Mouse (Mus musculus) ES-CJ7 (cell line): ENCODE results near the gene Sprtn.

Experiments
- DNase-seq: peaks from one replicate; pipeline ENCODE4 v3.0.0; 2011; ENCODE audit warnings: low read depth, low spot score

Sprtn gene

DNA sequence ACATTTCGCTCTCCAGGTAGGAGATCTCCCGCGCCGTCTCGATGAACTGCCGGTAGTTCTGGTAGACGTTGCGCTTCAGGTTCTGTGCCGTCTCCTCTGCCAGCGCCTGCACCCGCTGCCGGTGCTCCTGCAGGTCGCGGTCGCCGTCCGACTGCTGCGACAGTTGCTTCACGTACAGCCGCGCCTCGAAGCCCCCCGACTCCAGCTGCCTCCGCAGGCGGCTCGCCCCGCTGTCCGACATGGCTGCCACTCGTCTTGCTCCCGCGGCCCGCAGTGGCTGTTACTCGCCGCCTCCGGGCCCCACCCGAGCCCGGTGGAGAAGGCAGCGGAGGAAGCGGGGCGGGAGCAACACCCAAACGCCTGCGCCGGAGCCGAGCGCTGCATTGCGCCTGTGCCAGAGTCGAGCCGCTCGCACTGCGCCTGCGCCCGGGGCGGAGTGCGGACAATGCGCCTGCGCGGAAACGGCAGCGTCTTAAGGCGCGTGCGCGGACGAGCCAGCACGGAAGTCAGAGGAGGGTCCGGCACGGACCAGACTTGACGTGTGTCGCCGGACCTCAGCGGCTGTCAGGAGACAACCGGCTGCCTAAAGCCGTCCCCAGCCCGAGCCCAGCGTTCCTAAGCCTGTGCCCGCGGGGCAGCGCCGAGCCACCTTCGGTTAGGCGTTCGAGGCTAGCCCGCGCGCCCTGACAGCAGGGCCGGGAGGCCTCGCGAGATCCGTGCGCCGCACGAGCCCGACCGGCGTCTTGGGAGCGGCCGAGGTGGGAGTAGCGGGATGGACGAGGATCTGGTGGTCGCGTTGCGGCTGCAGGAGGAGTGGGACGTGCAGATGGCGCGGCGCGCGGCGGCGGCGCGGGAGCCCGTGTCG is at the start of gene Sprtn, which contains the start of gene Exoc8:
Gene Sprtn, plus strand, starts transcription at position 501 of the 865 bp plus-strand sequence.
Gene Exoc8, minus strand, starts transcription at position 320 of the 865 bp plus-strand sequence.
- peak; percentile 97 for DNase-seq

DNA sequence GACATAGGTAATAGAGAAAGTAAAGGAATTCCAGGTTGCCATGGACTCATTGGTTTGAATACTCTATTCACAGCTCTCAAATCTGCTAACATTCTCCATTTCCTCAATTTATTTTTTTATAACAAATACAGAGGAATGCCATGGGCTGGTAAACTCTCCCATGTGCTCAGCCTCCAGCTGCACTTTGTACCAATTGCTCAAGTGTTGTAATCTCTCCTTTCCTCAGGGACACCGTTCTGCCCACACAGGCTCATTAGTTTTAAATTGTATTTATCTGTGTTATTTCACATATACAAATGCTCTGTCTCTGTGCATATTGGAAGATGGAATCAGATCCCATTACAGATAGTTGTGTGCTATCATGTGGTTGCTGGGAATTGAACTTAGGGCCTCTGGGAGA is 44.2 kb upstream of the Sprtn start:
- no peak for DNase-seq

DNA sequence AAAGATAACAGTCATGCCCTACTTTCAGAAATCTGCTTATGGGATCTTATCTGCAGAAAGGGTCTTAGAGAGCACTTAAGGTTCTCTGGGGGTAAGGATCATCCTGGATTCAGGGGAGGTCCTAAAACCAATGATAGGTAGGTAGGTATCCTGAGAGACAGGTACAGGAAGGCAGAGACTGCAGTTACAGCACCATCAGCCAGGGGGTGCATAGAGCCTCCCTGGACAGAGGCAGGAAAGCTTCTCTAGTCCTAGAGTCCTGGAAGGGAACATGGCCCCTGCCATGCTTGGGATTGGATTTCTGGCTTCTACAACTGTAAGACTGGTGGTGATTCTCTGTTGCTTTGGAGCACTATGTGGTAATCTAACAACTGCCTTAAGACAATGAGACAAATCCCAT is 38.2 kb upstream of the Sprtn start:
- DNase-seq = peak; percentile 77

DNA sequence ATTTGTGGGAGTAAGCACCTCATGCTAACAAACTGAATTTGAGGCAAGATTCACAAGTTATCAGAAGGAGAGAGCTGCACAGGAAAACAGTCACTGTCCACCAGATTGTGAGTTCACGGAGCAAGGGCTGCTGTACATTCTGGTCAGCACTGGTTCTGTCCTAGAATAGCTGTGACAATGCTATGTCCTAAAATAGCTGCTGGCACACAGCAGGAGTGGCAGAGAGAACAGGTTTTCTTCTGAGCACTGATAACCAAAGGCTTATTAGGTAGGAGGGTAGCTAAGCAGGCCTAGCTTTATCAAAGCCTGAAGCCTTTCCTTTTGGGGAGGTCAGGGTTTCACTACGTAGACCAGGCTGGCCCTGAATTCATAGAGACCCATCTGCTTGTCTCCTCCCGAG is 37.5 kb upstream of the Sprtn start:
- DNase-seq = no peak

DNA sequence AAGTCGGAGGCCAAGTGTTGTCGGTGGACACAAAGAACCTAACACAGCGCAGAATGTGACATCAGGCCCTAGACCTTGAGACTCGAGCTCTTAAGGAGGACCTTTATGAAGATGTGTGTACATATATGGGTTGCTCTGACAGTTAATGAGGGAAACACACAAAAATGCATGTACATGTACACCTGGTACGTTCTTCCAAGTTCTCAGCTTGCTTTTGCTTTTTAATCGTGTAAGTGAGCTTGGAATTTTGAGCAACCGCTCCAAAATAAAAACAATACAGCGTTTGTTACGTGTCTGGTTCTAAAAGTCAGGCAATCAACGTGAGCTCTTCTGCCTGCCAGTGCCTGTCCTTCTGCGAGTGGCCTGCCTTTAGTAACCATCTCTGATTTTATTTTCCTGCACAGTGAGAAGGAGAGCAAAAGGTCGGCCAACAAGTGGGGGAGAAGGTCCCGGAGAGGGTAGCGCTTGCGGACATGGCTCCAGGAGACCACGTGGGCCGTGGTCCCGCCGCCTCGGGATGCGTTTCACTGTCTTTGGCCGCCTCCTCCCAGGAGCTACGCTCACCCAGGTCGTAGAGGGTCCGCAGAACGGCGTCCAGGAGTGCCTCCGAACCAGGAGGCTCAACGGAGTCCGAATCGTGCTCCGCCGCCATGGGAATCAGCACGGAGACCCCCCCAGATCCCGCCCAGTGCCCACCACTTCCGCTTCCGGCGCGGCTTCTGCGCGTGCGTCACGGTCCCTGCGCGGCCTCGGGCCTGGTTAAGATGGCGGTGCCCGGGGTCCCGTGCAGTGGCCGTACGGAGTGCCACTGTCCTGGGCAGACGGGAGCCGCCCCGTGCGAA is 35.1 kb upstream of the Sprtn start, which contains the start of the genes Gnpat and 2810004N23Rik:
Gene Gnpat, plus strand, starts transcription at position 713 of the 842 bp plus-strand sequence.
Gene 2810004N23Rik, minus strand, starts transcription at position 800 of the 842 bp plus-strand sequence.
- DNase-seq = peak; percentile 91

DNA sequence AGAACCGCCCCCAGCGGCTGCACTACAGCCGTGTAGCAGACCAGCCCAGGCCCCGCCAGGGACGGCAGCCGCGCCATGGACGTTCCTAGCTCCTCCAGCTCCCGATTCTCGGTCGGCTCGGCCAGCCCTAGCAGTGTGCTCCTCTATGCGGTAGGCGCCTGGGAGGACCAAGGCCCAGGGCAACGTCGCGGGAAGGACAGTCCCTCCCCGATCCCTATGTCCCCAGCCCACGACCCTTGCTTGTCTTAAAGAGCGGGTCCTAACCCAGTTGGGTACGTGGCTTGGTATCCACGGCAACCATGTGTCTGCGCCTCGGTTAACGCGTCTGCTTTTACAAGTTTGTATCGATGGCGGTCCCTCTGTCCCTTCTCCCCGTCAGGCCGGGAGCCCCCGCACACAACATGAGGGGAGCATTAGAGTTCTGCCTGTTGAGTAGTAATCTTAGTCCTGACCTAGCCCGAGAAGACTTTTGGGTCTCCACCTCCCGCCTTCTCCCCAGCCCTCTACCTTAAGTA is 34.5 kb upstream of the Sprtn start:
- DNase-seq = peak; percentile 48

DNA sequence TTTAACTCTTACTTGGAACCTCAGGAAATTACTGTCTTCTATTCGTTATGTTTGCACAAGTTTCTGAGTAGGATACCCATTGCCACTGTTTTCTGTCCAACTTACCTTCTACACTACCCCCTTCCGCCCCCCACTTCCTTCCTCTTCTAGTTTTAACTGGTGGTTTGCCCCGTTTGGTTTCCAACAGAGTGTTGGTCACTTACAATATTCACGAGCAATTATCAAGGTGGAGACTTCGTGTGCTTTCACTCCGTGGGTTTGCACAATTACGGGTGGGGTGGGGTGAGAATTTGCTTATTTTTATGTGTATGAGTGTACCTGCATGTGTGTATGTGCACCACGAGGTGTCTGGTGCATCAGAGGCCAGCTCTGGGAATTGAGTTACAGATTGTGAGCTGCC is 34.0 kb upstream of the Sprtn start:
- DNase-seq = peak; percentile 27

DNA sequence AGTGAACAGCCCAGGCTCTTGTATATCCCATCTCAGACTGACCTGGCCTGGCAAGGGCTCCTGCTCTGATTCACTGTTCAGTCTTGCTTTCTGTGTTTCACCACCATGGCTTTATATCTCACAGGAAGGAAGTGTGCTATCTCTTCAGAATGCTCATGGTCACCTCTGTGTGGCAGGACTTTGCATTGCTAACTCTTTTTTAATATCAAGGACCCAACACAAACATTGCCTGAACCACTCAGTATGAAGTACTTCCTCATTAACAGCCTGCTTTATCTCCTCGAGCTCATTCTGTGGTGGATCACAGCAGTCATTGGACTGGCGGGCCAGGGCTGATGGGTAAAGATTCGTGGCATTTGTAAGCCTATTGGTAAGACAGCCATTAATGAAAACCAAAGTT is 31.0 kb upstream of the Sprtn start:
- no peak for DNase-seq

DNA sequence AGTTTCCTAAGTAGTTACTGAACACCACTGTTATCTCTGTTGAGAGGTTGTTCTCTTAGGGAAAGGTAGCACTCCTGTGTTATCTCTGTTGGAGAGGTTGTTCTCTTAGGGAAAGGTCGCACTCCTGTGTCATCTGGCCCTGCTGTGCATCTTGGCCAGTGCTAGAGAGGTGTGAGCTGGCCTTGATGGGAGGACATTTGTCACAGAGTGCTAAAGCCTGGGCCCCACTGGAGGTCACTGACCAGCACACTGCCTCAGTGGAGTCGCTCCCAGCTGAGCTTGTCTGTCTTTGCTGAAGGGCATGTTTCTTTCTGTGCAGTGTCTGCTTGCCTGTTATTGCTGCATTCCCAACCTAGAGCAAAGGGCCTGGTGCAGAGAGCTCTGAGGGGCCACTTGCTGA is 30.6 kb upstream of the Sprtn start:
- DNase-seq = no peak

DNA sequence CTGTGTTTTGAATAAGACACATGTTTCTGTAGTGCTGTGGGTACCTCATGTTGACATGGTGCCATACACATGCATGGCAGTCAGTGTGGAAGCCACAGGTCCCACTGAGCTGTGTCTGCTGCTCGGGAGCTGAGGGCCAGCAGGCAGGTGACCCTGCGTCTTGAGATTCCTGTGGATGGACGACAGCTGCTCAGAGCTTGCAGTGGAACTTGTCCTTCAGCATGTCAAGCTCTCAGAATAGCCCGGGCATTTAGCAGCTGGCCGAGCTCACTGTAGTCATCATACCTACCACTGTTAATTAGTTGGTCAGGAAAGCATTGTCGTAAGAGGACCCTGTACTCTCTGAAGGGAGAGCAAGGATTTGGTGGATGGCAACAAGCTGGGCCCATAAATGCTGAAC is 28.0 kb upstream of the Sprtn start:
- no peak for DNase-seq

DNA sequence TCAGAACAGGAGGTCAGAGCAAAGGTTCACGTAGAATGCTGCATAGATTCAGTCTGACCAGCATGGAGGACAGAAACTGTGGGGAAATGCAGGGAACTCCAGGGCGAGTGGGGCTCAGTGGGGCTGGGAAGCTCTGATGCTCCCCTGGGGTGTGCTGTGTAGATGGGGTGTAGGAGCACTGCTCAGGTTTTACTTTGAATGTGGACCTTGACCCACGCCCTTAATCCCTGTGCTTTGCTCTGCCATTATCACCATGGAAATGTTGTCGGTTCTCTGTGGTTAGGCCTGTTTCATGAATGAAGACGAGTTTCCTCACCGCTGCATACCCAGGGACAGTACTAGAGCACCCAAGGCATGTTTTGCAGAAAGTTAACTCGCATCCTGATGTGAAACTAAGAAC is 26.2 kb upstream of the Sprtn start:
- DNase-seq = no peak

DNA sequence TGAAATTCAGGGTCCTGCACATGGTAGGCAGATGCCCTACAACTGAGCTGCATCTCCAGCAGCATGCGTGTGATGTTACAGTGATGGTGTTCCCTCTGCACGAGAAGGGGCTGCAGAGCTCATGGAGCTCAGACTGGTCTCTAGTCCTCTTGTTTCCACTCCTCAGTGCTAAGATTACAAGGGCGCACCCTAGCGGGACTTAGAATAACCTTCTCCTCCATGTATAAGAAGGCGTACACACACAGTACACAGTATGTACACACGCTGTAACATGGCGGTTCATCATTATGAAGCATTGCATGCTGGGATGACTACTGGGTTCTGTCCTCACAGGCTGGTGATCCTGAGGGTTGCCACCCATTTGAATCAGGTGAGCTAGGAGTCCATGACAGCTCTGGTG is 25.6 kb upstream of the Sprtn start:
- peak; percentile 82 for DNase-seq

DNA sequence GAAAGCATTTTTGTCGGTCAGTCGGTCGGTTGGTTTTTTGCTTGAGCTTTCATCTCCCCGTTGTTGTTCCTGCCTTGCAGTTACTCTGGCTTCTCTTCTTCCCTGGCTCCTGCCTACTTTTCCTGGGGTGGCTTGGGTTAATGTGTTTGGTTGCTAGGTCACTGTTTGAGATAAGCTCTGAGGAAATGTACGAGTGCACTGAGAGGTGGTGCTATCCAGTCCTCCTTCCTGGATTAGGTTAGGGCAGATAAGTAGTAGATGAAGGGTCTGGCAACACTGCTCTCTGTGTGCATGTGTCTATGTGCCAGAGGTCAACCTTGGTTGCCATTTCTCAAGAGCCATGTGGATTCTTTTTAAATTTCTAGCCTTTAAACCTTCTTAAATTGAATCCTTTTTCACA is 25.0 kb upstream of the Sprtn start:
- no peak for DNase-seq

DNA sequence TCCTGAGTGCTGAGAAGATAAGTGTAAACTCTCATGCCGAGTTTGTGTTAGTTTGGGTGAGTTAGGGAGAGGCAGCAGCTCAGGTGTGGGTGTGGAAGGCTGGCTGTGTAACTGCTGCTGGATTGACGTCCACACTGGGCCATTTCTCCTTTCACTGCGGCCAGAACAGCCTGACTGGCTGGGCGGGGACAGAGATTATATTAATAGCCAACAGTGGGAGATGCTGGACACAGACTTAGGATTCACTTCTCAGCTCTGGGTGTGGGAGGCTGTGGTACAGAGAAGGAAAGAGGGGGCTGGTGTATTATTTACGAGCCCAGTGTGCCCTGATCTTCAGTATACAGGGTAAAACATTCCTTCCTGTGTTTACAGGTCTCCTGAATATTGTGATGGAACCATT is 19.5 kb upstream of the Sprtn start:
- no peak for DNase-seq

DNA sequence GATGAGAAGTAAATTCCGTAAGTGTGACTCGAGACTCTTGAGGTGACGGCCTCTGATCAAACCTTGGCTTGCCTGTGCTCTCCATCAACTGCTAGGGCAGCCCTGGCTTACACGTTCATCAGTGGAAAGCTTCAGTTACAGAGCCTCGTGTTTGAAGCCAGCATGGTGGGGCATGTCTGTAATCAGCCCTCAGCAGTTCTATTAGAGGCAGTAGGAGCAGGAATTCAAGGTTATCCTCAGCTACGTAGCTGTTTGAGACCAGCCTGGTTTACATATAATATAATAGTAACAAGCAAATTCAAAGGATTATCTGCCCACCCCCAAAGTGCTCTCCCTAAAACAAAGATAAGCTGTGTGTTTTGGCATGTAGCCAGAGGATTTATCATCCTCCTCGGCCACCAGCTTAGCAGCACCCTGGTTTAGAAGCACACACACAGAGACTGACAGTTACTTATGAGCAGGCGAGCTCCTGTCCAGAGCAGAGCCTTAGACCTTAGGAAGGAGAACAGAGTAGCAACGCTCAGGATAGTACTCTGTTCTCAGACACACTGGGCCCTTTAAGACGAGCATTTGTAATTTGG is 18.6 kb upstream of the Sprtn start:
- DNase-seq = no peak

DNA sequence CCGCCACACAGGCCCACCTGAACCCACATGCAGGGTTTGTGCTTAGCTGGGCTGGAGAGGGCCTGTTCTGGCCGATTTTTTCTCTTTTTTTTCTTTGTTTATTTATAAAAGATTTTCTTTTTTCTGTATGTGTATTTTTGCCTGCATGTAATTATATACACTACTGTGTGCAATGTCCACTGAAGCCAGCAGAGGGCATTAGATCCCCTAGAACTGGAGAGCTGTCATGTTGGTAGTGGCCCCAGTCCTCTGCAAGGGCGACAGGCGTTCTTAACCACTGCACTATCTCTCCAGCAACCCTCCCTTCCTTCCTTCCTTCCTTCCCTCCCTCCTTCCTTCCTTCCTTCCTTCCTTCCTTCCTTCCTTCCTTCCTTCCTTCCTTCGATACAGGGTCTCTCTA is 9.3 kb upstream of the Sprtn start:
- peak; percentile 55 for DNase-seq

DNA sequence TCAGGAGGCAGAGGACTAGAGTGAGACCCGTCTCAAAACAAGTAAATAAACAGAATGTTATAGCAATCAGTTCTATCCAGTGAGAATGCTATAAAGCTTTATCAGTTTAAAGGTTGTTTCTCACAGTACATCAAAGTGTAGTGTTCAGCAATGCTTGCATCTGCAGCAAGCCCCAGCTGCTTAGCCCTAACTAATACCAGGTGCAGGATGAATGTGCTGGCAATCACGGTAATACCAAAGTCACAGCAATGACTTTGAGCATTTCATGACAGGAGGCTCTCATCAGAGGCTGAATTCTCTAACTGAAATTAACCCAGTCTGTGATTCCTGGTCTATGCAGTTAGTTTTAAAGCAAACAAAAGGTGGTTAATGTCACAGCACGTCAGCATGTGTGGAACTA is 5.1 kb upstream of the Sprtn start:
- DNase-seq = no peak

DNA sequence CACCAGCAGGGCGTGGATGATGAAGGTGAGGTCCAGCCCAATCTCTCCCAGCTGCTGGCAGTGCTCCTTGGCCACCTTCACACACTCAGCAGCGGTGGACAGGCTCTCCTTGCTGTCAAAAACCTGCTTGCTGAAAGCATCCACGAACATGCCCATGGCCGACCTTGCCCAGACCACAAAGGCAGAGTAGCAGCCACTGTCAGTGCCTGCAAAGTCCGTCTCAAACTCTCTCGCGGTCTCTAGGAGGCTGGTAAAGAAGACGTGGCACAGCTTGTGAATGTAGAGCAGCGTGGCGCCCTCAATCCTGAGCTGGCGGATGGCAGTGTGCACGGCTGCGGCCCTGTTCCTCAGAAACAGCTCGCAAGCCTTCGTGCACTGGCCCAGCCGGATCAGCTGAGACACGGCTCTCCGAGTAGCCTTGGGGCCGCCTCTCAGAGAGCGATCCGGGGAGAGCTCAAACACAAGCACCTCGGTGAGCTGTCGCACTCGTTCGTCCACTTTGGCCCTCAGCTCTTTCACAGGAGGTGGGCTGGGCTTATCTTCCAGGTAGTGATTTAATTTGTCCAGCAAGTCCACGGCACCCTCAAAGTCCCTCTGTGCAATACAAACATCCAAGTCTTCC is 1.6 kb upstream of the Sprtn start:
- peak; percentile 28 for DNase-seq

DNA sequence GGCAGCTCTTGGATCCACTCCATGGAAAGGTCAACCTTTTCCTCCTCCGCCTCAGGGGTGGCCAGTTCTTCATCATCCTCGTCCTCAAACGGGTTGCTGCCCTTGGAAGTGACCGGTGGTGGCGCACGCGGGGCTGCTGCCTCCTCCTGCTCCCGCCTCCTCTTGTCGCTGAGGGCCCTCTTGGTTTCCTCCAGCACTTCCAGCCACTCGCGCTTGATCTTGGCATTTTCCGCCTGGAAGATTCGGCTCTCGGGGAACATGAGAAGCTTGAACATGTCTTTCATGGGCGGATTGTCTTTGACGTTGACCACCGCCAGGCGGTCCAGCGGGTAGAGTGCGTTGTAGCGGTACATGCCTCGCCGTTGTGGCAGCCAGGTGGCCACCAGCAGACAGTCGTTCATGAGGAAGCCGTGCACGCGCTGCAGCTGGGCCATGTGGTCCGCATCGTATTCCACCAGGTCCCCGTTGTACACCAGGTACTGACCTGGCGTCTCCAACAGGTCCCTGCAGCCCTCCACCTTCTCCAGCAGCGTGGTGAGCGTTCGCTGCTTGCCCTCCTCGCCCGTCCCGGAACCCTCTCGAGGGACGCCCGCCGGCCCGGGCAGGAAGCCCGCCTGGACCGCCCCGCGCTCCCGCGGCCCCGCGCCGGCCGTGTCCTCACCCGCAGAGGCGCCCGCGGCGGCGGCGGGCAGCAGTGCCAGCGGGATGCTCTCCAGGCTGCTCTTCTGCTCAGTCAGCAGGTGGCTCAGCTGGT is 877 bp upstream of the Sprtn start:
- peak; percentile 35 for DNase-seq

DNA sequence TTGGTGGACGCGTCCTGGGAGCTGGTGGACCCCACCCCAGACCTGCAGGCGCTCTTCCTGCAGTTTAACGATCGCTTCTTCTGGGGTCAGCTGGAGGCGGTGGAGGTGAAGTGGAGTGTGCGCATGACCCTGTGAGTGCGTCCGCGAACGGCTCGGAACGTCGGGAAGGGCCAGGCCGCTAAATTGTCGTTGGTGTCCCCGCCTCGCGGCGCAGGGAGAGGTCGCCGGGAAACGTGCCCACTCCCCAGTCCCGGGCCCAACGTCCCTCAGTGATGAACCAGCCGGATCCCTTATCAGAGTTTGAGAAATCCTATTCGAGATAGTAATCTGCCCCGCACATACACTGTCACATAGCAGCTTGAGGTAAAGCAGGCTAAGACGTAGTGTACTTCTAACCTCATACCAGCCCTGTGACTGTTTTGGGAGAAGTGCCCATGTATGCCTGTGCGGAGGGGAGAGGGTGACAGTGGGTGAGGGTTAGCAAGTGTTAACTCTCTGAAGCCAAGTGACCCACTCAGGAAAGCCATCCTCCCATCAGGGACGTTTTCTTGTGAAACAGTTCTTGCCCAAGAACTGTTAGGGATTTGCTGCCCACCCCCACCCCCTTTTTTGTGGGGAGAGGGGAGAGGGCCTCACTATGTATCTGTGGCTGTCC is 692 bp downstream of the Sprtn start:
- DNase-seq = no peak
